Mouse (Mus musculus) layer of hippocampus, adult 9-10 months (tissue): ENCODE data around the gene Ltb.

Experiments used
- DNase-seq: peaks from one replicate; pipeline ENCODE4 v3.0.0; 2022; ENCODE audit warnings: low spot score

The Ltb gene

GRCm38 (mm10) chr17:35194844-35195630, 798 bp downstream of the Ltb start:
- DNase-seq: no peak

- no peak for DNase-seq
These were observed 1.5 kb downstream of the Ltb start for GRCm38 (mm10) chr17:35195631-35196320.

GRCm38 (mm10) chr17:35196321-35196641, 2.0 kb downstream of the Ltb start:
- DNase-seq: no peak

- no peak for DNase-seq
These were observed 2.9 kb downstream of the Ltb start for GRCm38 (mm10) chr17:35197126-35197525.

GRCm38 (mm10) chr17:35198029-35198428, 3.8 kb downstream of the Ltb start:
- no peak for DNase-seq

- DNase-seq: no peak
These were observed 4.7 kb downstream of the Ltb start for GRCm38 (mm10) chr17:35198946-35199345.

GRCm38 (mm10) chr17:35200398-35200797, 6.2 kb downstream of the Ltb start:
- DNase-seq: no peak

GRCm38 (mm10) chr17:35201128-35201527, 6.9 kb downstream of the Ltb start:
- DNase-seq: no peak

GRCm38 (mm10) chr17:35201787-35202186, 7.5 kb downstream of the Ltb start, which contains the start of gene Tnf:
TSS of gene Tnf (minus strand) at chr17:35202007.
- no peak for DNase-seq

GRCm38 (mm10) chr17:35202442-35202841, 8.2 kb downstream of the Ltb start:
- no peak for DNase-seq

- DNase-seq: no peak
These were observed 10.5 kb downstream of the Ltb start, which contains the start of gene Lta for GRCm38 (mm10) chr17:35204494-35205379. TSS of gene Lta (minus strand) at chr17:35205351.

- DNase-seq: no peak
These were observed 11.1 kb downstream of the Ltb start for GRCm38 (mm10) chr17:35205380-35205769.

- DNase-seq: no peak
These were observed 15.7 kb downstream of the Ltb start for GRCm38 (mm10) chr17:35209785-35210535.

GRCm38 (mm10) chr17:35210593-35210992, 16.4 kb downstream of the Ltb start:
- DNase-seq: no peak

- DNase-seq: no peak
These were observed 18.8 kb downstream of the Ltb start for GRCm38 (mm10) chr17:35213071-35213470.

GRCm38 (mm10) chr17:35218516-35219193, 24.4 kb downstream of the Ltb start:
- no peak for DNase-seq

GRCm38 (mm10) chr17:35219601-35220041, 25.4 kb downstream of the Ltb start:
- DNase-seq: no peak

GRCm38 (mm10) chr17:35220156-35220952, 26.1 kb downstream of the Ltb start, which contains the start of gene Gm16181:
TSS of gene Gm16181 (plus strand) at chr17:35220834.
- no peak for DNase-seq

GRCm38 (mm10) chr17:35222299-35222698, 28.1 kb downstream of the Ltb start:
- DNase-seq: no peak

- no peak for DNase-seq
These were observed 30.4 kb downstream of the Ltb start for GRCm38 (mm10) chr17:35224641-35225040.
